Mouse (Mus musculus) lung, postnatal 25 days (tissue): ENCODE measurements around the gene Aif1l.

Experiments
- DNase-seq: peaks from one replicate; pipeline ENCODE4 v3.0.0; 2022; ENCODE audit warnings: low spot score

Aif1l gene

GRCm38 (mm10) chr2:32019704-32020103, 69.8 kb downstream of the Aif1l start:
- no peak for DNase-seq

- no peak for DNase-seq
Measured at GRCm38 (mm10) chr2:32020229-32020628, 70.3 kb downstream of the Aif1l start.
